Mouse (Mus musculus): Measurements from ENCODE around the gene Glipr1. TPM values are rescaled to one million over a fixed set of nuclear protein-coding genes. Genes with fewer than 3 reads are reported as not detected.

The Glipr1 gene
- 184 and 215 TPM in 2 replicates for total RNA-seq (2023)

GRCm38 (mm10) chr10:112002544-112003215, at the start of gene Glipr1:
Glipr1 (minus strand) TSS chr10:112002631.

GRCm38 (mm10) chr10:111972542-111973361, 29.7 kb downstream of the Glipr1 start, which contains the start of gene Krr1:
Krr1 (plus strand) TSS chr10:111972664.

Other genes with a start within 250 kb of the Glipr1 start
- gene Krr1, start 30.0 kb downstream of the Glipr1 start, total RNA-seq (2023) = 36.3 and 45.6 TPM in 2 replicates
- not detected in 2 replicates for gene Glipr1l1, start 57.6 kb upstream of the Glipr1 start, total RNA-seq (2023)
- gene Glipr1l2, start 80.7 kb upstream of the Glipr1 start, total RNA-seq (2023) = not detected in 2 replicates
- gene Glipr1l3, start 157.7 kb upstream of the Glipr1 start, total RNA-seq (2023) = not detected in 2 replicates
- not detected in 2 replicates for gene Caps2, start 161.0 kb upstream of the Glipr1 start, total RNA-seq (2023)

Data from neutrophil, adult 65 days (primary cell).